Mouse (Mus musculus) liver (tissue): Measurements from ENCODE around the gene Ttc27.

Experiments used
- DNase-seq: peaks from one replicate; pipeline ENCODE4 v3.0.0-alpha.2; 2020; ENCODE audit warnings: mixed read lengths

Gene Ttc27

DNA sequence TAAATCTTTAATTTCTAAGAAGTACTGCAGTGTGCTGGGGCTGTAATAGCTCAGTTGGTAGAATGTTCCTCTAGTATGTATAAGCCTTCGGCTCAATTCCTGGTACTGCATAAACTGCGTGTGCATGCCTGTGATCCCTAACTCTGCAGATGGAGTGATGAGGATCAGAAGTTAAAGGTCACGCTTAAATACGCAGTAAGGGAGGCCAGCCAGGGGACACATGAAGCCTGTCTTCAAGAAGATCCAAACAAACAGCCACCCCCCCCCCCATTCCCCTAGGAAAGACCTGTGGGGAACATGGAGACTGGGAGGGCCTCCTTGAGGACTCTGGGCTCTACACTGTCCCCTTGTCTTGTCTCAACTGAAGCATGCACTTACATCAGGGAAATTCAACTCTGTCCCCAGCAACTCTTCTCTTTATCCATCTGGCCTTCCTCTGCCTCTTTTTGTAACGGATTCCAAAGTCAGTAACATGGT, 36.1 kb downstream of the Ttc27 start:
- DNase-seq, result no peak

DNA sequence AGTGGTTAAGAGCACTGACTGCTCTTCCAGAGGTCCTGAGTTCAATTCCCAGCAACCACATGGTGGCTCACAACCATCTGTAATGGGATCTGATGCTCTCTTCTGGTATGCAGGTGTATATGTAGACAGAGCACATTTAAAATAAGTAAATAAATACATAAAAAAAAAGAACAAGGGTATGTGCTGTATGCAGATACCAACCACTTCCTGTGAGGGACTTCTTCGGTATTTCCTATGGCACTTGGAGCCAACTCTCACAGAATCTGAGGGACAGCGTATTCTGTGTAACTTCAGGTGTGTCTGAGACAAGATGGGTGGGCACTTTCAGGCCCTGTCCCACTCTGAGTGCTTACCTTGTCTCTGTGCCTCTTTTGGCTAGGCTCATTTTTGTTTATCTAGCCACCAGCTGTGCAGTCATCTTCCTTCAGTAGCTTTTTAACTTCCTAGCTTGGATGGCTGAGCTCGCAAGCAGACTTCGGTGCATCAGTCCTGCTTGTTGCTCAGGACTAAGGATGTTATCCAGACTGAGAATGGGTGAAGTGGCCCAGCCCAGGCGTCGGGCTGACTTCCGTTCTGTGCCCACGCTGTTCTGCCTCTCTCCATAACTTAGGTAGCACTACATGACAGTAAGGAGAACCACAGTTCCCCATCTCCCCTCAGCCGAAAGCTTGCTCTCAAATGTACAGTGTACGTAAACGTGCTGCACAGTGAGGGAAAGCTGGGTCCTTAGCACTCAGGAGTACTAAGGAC, 37.0 kb downstream of the Ttc27 start:
- DNase-seq, result no peak

DNA sequence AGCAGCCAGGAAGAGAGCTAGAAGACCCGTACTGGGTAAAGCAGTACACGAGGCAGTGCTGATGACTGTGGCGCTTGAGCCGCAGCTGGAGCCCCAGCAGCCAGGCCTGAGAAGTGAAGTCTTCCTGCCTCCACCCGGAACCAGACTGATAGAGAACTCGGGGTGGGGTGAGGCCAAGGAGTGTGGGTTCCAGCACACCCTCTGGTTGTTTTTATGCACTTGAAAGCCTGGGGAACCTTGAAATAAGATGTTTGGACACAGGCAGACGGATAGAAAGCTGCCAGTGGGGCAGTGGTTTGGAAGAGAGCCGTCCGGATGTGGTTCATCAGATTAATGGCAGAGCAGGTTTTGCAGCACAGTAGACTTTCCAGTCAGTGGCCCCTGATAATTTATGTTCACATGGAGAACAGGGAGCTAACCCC, 51.9 kb downstream of the Ttc27 start:
- no peak for DNase-seq

DNA sequence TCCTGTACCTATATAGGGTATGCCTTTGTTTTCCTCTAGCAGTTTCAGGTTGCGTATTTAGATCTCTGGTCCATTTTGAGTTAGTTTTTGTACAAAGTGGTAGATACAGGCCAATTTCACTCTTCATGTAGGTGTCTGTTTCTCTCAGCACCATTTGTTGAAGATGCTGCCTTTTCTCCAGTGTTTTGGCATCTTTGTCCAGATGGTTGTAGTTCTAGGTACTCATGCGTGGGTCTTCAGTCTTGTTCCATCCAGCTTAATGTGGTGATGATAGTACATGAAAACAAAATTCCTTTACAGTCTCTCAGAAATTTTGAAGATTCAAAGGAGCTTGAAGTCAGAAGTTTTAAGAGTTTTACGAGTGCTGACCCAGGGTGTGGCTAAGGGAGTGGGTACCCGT, 54.8 kb downstream of the Ttc27 start:
- DNase-seq, result no peak

DNA sequence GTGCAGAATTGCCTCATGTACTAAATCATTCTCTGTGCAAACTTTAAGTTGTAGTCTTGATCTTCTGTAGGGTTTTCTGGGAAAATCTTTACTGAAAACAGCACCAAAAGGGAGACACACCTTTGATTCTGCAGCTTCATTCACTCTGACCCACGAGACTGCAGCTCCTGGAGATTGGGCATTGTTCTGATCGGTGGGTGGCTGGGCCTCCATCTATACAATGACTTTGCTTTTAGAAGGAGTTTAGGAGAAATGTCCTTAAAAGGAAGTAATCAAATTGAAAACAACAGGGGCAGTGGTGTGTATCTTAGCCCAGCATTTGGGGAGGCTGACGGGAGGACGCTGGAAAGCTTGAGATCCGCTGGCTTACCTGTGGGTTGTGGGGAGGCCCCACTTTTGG, 56.0 kb downstream of the Ttc27 start:
- DNase-seq, result no peak

DNA sequence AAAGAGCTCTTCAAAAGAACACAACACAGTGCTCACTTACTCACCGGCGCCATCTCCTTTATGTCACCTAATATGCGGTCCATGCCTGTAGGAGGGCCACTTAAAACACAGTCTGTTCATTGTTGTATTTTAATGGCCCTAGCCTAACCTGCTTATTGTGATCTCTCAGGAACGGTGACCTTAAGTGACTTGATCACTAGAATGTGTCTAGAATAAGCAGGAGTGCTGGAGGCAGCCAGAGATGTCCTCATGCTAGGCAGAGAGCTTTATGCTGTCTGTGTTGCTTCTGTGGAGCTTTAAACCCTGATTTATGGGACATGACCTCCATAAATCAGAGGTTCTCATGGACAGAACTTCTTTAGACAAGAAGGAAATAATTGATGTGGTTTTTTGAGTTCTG, 62.6 kb downstream of the Ttc27 start:
- no peak for DNase-seq

DNA sequence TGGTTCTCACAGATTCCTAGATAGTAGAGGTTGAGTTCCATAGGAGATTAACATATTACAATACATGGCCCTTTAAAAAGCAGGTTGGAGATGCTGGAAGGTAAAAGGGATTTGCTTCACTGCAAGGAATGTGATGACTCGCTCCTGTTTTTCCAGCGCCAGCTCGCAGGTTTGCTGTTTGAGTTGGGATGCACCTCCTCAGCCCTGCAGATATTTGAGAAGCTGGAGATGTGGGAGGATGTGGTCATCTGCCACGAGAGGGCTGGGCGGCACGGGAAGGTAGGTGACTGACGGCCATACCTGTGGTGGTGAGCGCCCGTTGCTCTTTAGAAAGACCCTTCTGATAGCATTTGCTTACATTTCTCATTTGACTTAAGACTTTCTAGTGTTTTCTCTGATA, 63.1 kb downstream of the Ttc27 start:
- no peak for DNase-seq

DNA sequence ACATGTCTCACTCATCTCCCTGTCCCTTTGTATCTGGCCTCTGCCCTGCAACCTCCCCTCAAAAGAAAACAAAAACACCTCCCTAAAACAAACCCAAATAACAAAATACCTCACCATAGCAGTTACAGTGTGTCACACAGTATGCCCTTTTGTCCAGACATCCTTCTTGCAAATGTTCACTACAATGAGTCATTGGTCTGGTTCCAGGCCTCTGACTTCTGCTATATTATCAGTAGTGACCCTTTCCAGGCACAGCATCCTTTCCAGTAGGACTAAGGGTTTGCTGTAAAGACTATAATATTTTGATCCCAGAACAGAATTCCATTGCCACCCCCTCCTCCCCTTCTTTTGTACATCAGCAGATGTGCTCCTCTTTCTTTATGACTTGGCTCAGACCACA, 64.4 kb downstream of the Ttc27 start:
- DNase-seq, result no peak

DNA sequence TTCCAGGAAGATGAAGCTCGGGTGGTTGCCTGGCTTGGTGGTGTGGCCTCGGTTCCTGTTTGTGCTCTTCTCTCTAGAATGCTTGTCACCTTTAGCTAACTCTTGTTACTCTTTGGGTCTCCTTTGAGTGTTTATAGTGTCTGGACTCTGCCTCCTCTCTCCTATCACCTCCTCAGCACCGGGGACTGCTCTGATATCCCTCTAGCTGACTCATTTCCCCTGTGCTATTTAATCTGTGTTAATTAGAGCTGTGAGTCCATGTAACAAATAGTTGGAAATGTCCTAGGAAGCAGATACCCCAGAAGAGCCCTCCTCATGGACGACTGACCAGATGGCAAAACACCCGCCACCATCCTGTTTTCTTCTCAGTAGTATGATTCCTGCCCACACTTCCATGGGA, 68.1 kb downstream of the Ttc27 start:
- no peak for DNase-seq

DNA sequence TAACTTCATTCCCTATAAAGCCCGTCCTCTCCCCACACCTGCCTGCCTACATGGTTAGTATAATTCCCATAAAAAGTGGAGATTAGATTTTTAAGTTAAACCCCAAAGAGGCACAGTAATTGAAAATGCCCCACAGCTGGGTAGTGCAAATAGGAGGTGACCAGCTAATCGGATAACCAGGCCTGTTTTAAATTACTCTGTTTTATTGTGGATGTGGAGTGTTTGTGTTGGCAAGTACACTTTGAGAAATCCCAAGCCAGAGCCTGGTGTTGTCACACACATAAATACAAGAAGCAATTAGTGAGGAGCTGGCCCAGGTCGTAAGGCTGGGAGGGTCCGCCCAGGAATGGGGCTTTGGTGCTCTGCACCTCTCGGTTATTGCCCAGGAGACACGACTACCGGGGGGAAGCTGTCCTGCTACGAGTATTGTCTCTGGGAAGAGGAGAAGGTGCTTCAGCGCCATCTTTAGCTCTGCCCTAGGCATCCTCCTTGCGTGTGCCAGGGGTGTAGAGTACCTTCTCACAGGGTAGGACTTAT, 68.7 kb downstream of the Ttc27 start:
- DNase-seq, result no peak

DNA sequence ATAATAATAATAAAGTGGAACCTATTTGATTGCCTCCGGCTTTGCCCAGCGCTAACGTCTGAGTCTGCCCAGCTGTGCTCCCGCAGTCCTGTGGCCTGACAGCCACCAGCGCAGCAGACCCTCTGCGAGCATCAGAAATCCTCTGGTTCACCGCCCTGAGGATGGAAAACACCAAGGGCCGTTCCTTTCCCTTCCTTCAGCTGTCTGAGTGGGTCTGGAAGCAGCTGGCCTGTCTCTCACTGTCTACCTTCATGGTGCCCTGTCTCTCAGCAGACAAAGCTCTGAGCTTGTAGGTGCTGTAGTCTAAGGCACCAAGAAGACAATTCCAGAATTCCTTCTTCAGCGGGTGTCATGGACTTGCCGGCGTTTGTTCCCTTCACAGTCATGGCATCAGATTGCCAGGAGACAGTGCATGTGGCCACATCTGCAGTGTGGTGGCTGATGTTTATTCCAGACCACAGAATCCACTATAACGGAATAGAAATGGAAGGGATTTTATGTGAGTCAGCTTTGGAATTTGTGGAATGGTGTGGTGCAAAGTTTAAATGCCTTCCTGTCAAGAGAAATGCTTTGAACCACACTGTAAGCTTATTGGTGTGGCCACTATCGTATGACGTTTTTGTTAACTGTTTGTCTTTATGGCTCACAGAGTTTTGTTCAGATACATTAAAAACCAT, 78.6 kb downstream of the Ttc27 start:
- DNase-seq, result no peak

DNA sequence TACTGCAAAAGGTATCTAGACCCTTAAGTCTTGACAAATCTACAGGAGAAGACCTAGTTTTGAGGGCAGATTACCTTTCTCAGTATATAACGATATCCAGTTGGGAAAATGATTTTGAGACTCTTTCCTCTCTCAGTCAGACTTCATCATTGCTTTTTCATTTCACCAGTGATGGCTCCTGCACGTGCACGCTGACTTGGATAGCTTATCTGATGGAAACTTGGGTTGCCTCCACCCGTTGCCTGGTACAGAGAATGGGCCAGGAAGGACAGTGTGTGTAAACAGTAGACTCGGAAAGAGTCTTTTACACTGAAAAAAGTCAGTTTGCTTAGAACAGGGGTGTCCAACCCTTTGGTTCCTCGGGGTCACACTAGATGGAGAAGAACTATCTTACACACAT, 82.3 kb downstream of the Ttc27 start:
- DNase-seq, result no peak

DNA sequence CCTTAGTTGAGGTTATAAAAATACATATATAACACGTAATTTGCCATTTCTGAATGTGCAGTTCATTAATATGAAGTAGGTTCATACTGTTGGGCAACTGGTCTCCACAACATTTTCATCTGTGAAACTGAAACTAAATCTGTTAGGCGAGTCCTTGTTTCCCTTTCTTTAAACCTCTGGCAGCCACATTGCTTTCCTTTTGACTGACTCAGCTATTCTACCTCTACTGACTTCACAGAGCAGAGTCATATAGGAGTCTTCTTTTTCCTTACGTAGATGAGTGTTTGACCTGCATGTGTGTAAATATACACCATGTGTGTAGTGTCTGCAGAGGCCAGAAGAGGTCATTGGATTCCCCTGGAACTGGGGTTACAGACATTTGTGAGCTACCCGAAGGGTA, 85.2 kb downstream of the Ttc27 start:
- DNase-seq, result no peak

DNA sequence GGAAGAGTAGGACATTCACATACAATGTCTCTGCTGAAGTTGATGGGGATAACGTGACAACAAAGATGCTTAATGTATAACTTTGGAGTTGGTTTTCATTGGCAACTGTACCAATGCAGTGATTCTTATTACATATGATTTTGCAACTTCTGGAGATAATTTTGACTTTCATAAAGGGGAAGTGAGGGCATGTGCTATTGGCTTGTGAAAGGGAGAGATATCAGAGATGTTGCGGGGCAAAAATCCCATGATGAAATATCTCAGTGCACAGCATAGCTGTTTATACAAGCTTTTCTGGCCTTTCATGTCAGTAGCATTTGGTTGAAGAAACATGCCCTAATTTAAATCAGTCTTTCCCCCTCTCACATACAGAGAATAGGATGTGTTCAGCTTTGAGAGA, 86.3 kb downstream of the Ttc27 start:
- DNase-seq, result no peak

DNA sequence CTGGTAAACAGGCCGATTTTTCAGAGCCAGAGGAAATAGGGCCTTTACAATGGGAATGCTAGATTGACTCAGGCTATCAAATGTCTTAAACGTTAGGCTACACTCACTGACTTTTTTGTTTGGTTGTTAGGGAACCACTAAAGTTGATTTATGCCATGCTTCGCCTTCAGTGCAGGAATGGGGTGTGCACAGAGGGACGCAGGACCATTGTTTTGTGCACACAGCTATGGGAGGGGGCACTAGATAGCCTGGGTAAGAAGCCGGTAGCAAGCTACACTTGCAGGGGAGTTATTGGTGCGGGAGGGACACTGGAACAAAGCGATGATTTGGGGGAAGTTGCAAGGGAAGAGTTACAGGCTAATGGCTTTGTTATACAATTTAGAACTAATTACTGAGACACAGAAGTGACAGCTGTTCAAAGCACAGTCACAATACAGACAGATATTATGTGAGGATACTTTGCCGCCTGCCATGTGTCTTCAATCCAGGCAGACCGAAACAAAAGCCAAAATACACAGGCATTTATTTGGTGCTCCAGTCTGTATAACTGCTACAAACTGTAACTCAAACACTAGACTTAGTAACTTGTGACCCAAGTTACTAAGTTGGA, 86.9 kb downstream of the Ttc27 start:
- no peak for DNase-seq

DNA sequence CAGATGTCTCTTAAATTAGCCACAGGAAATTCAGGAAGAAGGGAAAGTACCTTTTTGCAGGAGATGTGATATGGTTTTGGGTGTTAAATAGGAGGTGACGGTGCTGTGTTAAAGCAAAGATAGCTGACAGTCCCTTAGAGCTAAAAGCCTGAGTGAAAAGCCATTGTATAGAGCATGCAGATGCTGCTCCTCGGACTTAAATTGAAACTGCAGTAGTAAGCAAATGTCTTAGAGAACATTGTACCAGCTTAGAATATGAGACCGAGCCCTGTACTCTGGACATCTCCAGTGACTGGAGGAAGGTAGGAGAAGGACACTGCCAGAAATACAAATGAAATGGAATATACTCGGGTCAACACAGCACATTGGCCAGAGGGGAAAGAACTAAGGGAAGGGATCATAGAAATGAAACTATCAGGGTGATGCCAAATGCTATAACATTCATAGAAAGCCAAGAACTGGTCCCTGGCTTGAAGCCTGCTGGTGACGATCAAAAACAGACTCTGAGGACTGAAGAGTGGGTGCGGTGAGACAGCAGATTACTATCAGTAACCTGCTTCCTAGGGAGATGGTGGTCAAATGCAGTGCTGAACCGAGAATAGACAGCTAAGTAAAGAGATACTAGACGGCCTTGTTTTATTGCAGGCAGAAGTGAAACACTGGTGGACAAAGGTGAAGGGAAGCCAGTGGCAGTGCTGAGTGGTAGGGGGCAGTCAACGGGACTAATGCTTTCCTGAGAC, 90.1 kb downstream of the Ttc27 start:
- DNase-seq, result no peak

DNA sequence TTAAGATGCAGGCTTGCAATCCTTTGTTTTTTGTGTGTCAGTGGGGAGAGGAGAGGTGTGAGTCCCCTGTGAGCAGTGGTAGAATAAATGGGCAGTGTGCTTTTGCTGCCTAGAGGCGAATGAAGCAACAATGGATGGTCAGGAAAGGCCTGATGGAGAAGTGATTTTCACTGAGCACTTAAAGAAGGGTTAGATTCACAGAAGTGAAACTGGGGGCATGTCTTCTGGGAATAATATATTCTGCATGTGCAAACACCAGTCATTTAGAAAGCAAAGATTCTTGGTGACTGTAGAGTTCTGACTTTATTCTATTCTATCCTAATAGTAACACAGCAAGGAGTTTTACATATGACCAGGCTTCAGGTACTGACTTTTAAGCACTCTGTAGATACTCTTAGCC, 90.8 kb downstream of the Ttc27 start:
- DNase-seq, result no peak

DNA sequence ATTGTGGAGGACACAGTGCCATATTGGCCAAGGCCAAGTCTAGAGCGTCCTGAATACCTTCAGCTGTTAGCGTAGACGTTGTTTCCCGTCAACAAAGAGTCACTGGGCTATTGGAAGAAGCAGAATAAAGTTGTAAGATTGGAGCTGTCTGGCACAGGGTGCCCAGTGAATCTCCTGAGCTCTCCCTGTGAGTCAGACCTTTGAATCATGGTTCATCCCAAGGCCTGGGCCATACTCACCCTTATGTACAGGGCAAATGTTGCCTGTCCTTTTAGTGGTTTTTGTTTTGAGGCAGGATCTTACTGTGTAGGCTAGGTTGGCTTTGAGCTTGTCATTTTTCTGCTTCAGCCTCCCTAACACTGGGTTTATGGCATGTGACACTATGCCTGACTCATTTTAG, 91.4 kb downstream of the Ttc27 start:
- no peak for DNase-seq

DNA sequence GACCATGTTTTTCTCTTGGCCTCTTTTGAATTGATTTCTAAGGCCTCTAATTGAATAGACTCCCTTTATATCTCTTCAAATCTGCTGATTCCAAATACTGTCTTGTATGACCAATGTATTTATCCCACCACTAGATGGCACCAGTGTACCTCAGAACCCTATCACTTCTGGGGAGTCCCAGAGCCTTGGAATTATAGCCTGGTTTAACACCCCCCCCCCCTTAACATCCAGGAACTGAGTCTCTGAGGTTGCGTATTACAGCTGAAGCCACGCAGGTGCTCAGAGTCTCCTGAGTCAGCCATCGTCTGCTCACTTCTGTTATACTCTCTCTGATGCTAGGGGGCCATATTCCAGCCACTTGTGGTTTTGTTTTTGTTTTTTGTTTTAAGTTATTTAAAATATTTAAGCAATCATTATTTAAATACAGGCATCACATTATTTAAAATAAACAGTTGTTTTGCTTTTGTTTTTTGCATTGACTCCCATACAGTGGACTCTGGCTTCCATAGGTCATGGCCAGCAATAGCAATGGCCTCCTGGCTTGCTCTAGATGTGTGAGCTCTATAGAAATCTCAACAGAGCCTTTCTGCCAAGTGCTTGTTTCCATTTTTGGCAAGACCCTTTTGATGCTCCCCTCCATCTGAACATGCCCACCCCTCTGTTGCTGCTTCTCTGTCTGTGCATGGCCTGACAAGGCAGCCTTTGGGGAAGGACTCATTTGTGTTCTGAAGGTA, 93.5 kb downstream of the Ttc27 start:
- DNase-seq, result no peak

DNA sequence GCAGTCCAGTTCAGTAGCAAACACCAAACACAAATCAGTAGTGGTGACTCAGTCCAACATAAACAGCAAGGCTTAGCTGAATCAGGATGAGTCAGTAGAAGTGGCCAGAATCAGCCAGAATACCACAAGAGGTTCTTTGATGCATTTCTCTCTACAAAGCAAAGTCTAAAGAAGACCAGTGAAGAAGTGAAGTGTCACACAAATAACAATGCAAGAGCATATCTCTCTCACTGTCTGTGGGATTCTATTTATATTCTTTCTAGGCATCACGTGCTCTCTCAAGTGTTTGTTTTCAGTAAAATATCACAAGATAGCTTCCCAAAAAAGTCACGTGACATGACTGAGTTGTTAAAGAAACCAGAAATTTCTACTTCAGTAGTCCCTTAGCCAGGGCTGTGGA, 102.2 kb downstream of the Ttc27 start:
- no peak for DNase-seq

DNA sequence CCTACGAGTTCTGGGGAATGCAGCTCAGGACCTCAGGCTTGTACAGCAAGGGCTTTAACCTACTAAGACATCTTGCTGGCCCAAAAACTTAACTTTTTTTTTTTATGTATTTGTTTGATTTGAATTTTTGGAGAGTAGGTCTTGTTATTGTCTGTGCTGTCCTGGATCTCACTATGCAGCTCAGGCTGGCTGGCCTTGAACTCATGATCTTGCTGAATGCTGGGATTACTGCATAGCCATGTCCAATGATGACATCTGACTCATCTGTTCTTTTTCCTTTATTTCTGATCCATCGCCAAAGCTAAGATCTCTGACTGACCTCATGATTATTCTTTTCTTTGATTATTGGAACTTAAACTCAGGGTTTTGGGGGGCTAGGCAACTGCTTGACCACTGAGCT, 113.3 kb downstream of the Ttc27 start:
- DNase-seq, result no peak

DNA sequence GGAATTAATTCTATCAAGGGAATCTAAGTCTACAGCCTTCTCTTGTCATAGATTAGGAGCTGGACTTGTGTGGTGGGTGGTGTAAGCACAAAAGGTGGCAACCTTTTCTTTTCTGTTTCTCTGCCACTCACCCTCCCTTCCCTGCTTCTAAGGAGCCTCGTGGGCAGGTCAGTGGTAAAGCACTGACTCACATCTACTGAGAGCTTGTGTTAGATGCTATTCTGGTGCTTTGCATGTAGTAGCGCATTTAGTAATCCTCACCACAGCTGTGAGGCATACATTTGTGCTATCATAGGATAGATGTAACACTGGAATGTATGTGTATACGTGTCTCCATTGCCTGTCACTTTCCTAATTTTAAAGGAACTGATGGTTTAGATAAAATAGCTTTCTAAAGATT, 124.2 kb downstream of the Ttc27 start:
- no peak for DNase-seq

DNA sequence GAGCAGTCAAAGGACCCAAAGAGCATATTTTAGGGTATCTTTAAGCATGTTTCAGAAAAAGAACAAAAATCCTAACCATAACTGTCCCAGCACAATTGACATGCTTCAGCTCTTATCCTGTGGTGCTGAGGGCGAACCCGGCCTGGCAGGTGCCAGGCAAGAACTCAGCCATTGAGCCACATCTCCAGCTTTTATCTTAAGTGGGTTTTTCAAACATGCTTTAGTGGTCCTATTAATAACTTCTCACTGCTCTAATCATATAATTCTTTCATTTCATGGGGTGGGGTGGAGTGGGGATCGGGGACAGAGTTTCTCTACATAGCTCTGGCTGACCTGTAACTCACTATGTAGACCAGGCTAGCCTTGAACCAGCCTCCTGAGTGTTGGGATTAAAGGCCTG, 125.1 kb downstream of the Ttc27 start:
- no peak for DNase-seq
